Mouse (Mus musculus): ENCODE measurements around the gene Shroom1.

Gene Shroom1

GRCm38 (mm10) chr11:53433057-53433456 lies 23.9 kb upstream of the Shroom1 start:
- no peak for TF ChIP-seq GATA4 (IDR thresholded peaks at IDR 0.05; ENCODE audit: insufficient replicate concordance, low read length)

- no peak for TF ChIP-seq GATA4 (IDR thresholded peaks at IDR 0.05; ENCODE audit: insufficient replicate concordance, low read length)
Measured at GRCm38 (mm10) chr11:53435504-53435903, 21.5 kb upstream of the Shroom1 start.

DNA sequence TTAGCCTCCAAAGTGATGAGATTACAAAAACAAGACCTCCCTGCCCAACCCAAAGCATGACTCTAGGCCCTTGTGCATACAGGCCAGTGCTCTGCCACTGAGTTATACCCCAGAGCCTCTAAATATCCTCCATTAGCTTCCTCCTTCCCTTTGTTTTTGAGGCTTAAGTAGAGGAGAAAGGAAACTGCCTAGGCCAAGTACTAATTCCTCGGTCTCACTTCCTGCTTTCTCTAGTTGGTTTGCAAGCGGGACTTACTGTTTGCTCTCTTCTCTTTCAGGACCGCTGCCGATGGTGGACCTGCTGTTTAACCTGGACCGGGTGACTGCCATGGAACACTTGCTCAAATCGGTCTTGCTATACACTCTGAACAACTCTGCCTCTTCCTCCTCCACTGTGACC lies 20.7 kb upstream of the Shroom1 start:
- TF ChIP-seq GATA4 (IDR thresholded peaks at IDR 0.05; ENCODE audit: insufficient replicate concordance, low read length), result no peak

DNA sequence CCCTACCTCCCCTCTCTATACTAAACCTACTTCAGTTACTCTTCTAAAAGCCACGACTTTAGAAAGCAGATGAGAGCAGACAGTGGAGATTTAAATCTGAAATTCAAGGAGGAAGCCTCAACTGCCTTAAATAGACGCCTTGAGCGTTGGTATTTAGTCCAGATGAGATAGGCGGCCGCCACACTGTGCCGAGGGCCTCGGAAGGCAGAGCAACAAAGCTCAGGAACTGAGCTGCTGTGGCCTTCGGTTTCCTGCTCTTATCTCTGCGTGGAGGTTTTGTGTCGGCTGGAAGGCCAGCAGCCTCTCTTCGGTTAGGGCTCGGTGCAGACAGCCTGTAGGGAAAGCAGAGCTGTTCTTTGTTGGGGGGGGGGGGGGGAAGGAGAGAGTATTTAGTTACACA lies 15.1 kb upstream of the Shroom1 start:
- peak; percentile 75; the same call in 1 of the 2 replicates for TF ChIP-seq GATA4 (IDR thresholded peaks at IDR 0.05; ENCODE audit: insufficient replicate concordance, low read length)

DNA sequence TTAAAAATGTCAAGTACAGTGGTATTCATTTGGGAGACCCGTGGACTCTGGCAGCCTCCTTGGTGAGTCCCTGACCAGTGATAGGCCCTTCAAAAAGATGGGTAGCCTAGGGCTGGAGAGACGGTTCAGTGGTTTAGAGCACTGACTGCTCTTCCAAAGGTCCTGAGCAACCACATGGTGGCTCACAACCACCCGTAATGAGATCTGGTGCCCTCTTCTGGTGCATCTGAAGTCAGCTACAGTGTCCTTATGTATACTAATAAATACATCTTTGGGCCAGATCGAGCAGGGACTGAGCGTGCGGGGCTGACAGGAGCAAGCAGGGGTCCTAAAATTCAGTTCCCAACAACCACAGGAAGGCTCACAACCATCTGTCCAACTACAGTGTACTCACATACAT lies 13.1 kb upstream of the Shroom1 start:
- TF ChIP-seq GATA4 (IDR thresholded peaks at IDR 0.05; ENCODE audit: insufficient replicate concordance, low read length), result no peak

DNA sequence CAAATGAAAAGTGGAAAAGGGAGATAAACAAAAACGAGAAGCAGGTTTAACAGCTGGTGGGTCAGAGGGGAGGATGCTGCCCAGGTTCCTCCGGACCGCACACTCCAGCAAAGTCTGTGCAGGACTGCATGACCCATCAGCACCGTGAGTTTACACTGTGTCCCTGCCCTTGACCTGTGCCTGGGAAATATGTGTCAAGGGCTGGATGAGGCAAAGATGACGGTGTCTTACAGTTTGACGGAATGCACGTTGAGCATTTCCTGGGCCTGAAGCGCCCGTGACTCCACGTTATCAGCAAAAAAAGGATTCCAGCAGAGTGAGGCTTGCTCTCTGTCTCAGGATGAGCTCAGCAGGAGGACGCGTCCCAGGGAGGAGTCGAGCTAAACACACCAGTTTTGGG lies 11.4 kb upstream of the Shroom1 start:
- no peak for TF ChIP-seq GATA4 (IDR thresholded peaks at IDR 0.05; ENCODE audit: insufficient replicate concordance, low read length)

- no peak for TF ChIP-seq GATA4 (IDR thresholded peaks at IDR 0.05; ENCODE audit: insufficient replicate concordance, low read length)
Measured at GRCm38 (mm10) chr11:53446183-53446582, 10.8 kb upstream of the Shroom1 start.

DNA sequence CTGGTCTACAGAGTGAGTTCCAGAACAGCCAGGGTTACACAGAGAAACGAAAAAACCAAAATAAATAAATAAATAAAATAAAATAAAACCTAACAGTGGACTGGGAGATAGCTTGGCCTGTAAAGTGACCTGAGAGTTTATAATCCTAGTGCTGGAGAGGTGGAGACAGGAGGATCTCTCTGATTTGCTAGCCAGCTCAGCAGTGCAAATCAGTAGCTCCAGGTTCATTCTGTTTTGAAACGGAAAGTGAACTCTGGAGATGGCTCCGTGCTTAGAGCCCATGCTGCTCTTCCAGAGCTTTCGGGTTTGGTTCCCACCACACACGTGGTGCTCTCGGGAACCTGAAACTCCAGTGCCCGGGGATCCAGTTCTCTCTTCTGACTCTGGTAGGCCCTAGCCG lies 9.0 kb upstream of the Shroom1 start:
- no peak for TF ChIP-seq GATA4 (IDR thresholded peaks at IDR 0.05; ENCODE audit: insufficient replicate concordance, low read length)

DNA sequence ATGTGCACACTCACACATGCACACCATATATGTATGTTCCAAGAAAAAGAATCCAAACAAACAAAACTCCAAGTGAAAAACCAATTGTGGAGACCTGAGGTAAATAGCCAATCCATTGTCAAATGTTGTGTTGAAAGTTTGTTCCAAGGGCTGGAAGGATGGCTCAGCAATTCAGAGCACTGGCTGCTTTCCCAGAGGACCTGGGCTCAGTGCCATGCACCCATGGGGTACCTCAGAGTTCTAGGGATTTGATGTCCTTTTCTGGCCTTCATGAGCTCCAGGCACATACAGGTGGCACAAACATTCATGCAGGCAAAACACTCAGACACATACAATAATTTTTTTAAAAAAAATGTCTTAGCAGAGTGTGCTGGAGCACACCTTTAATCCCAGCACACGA lies 8.5 kb upstream of the Shroom1 start:
- TF ChIP-seq GATA4 (IDR thresholded peaks at IDR 0.05; ENCODE audit: insufficient replicate concordance, low read length), result no peak

DNA sequence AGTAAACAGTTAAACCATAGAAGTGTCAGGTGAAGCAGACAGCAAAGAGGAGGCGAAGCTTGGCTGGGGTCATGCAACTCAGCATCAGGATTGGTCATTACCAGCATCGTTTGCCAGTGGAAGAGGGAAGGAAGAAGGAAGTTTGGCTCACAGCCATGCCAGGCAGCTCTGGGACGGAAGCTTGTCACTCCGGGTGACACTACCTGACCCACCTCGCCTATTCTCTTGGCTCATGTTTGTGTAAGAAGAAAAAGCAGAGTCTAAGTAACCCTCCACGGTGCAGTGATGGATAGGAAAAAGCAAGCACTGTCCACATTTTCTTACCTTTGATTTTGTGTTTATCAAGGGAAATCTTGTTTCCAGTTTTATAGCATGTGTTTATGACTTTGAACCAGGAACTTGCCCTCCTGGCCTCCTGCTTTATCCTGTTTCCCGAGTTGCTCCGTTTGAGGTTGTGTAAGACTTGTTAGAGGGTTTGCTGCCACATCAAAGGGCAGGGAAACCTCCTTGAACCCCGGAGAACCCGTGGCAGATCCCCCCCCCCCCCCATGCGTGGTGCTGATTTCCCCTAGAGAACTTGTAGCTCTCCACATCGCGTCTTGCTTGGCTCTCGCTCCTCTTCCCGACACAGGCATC lies 6.8 kb upstream of the Shroom1 start:
- no peak for TF ChIP-seq GATA4 (IDR thresholded peaks at IDR 0.05; ENCODE audit: insufficient replicate concordance, low read length)

DNA sequence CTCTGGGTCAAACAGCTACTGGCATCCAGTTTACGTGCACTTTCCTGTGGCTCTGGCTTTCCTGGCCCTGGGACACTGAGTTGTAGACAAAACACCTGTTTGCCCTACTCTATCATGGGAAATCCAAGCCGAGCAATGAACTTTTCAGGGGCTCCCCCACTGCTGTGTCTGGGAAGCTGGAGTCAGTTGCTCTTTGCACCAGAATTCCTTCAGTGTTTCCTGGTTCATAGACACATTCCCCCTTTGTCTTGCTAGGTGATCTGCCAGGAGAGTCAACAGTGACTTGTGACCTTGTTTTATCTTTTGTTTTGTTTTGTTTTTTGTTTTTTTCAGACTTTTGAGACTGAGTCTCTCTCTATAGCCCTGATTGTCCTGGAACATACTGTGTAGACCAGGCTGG lies 5.6 kb upstream of the Shroom1 start:
- no peak for TF ChIP-seq GATA4 (IDR thresholded peaks at IDR 0.05; ENCODE audit: insufficient replicate concordance, low read length)

- no peak for TF ChIP-seq GATA4 (IDR thresholded peaks at IDR 0.05; ENCODE audit: insufficient replicate concordance, low read length)
Measured at GRCm38 (mm10) chr11:53452396-53452795, 4.6 kb upstream of the Shroom1 start.

- TF ChIP-seq GATA4 (IDR thresholded peaks at IDR 0.05; ENCODE audit: insufficient replicate concordance, low read length), result no peak
Measured at GRCm38 (mm10) chr11:53453031-53453430, 4.0 kb upstream of the Shroom1 start.

- TF ChIP-seq GATA4 (IDR thresholded peaks at IDR 0.05; ENCODE audit: insufficient replicate concordance, low read length), result no peak
Measured at GRCm38 (mm10) chr11:53457372-53457954, 458 bp downstream of the Shroom1 start.

DNA sequence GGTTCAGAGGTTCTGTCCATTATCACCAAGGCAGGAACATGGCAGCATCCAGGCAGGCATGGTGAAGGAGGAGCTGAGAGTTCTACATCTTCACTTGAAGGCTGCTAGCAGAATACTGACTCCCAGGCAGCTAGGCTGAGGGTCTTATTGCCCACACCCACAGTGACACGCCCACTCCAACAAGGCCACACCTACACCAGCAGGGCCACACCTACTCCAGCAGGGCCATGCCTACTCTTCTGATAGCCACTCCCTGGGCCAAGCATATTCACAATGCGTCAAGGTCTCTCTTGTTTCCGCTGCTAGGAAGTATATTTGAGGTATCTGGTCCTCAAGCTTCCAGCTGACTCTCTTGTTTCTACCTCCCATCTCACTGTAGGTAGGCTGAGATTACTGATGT lies 2.0 kb downstream of the Shroom1 start:
- no peak for TF ChIP-seq GATA4 (IDR thresholded peaks at IDR 0.05; ENCODE audit: insufficient replicate concordance, low read length)

GRCm38 (mm10) chr11:53460192-53460591 lies 3.2 kb downstream of the Shroom1 start:
- TF ChIP-seq GATA4 (IDR thresholded peaks at IDR 0.05; ENCODE audit: insufficient replicate concordance, low read length), result no peak

GRCm38 (mm10) chr11:53461727-53462126 lies 4.7 kb downstream of the Shroom1 start:
- TF ChIP-seq GATA4 (IDR thresholded peaks at IDR 0.05; ENCODE audit: insufficient replicate concordance, low read length), result peak; percentile 43; the same call in 1 of the 2 replicates
